ENCODE assay signal across 16 mouse cellular contexts in genomic region chr14:45155511-45156173, GRCm38 (mm10).
DNase-seq lines count a peak whose midpoint lies in the region; ATAC-seq and TF ChIP-seq lines count a peak whose summit lies in the region.
"Had no signal": no experiment of that assay in that cellular context is flagged by ENCODE, and none has a peak within 500 bp of the region (broad histone marks: within the 10 kb centered on the region; RNA-seq: fewer than 3 reads in every experiment).

No protein-coding gene starts in this region.

- peak overlapping the region; percentile 77 for H3K27ac ChIP-seq in bone marrow macrophage, adult 2 months (ENCODE audit: insufficient read depth, low read depth, low read length)
- H3K27ac ChIP-seq: embryonic facial prominence, embryonic 12.5 days; forebrain, embryonic 15.5 days; lung, embryonic 15.5 days had no signal

- no peak for TF ChIP-seq POLR2A in lung, adult 2 months (IDR thresholded peaks at IDR 0.05; ENCODE audit: borderline replicate concordance, extremely low read depth, low read depth, low read length)
- no peak for TF ChIP-seq POLR2A in bone marrow macrophage, adult 2 months (IDR thresholded peaks at IDR 0.05; ENCODE audit: borderline replicate concordance, low read depth, low read length)

- H3K4me3 ChIP-seq in lung, adult 2 months (replicated peaks; ENCODE audit: extremely low read depth, low read depth, low read length) = no peak overlapping the region
- H3K4me3 ChIP-seq in bone marrow macrophage, adult 2 months (ENCODE audit: insufficient read depth, low read length) = no peak overlapping the region
- H3K4me3 ChIP-seq: embryonic facial prominence, embryonic 12.5 days; forebrain, embryonic 15.5 days; lung, embryonic 15.5 days; myocyte had no signal

- TF ChIP-seq CTCF in lung, adult 2 months (IDR thresholded peaks at IDR 0.05; ENCODE audit: insufficient read depth, low read length) = no peak
- no peak for TF ChIP-seq CTCF in bone marrow macrophage, adult 2 months (IDR thresholded peaks at IDR 0.05; ENCODE audit: low read depth, low read length)

- ATAC-seq in neutrophil, adult 5-6 weeks (ENCODE audit: extremely low read depth, insufficient number of reproducible peaks, low FRiP score, poor library complexity, severe bottlenecking) = peak; percentile 97
- no peak for ATAC-seq in megakaryocyte-erythroid progenitor cell, adult 5-6 weeks (replicated peaks; ENCODE audit: low FRiP score, low TSS enrichment, poor library complexity, severe bottlenecking)
- ATAC-seq: forebrain, embryonic 15.5 days; intestine, postnatal 0 days had no signal

- 67% methylated on average over 4 of the region's 4 CpGs for WGBS in lung, adult 2 months

- H3K4me1 ChIP-seq in lung, adult 2 months (ENCODE audit: control insufficient read depth, insufficient read depth, low read length) = no peaks in the 10 kb centered on the region
- peaks cover 23% of the 10 kb centered on the region for H3K4me1 ChIP-seq in bone marrow macrophage, adult 2 months (ENCODE audit: control insufficient read depth, insufficient read depth, low read length)
- H3K4me1 ChIP-seq: embryonic facial prominence, embryonic 12.5 days; forebrain, embryonic 15.5 days; lung, embryonic 15.5 days had no signal

- peak; percentile 20 for DNase-seq in lung, postnatal 25 days (ENCODE audit: low spot score)
- DNase-seq in lung, adult 2 months = no peak
- no peak for DNase-seq in kidney, postnatal 36 days
- no peak for DNase-seq in frontal cortex, postnatal 10 days (ENCODE audit: low spot score in 2 of 2)
- no peak for DNase-seq in cerebellum, postnatal 25 days
- DNase-seq: cerebellum, adult 11 months; gastrocnemius, postnatal 25 days; heart, postnatal 10 days had no signal
